Mouse (Mus musculus): ENCODE results near the gene Atp8a2.

- TF ChIP-seq CTCF (conservative IDR thresholded peaks at IDR 0.05; ENCODE audit: insufficient read depth, insufficient read length, low read depth, low read length) (no peak), POLR2A (IDR thresholded peaks at IDR 0.05; ENCODE audit: low read depth, low read length) (no peak)
Measured at GRCm38 (mm10) chr14:59686229-59686628, 510.8 kb downstream of the Atp8a2 start.

Data from kidney, adult 2 months (tissue).